Mouse (Mus musculus): Measurements from ENCODE around the gene Gjb2. TPM values are rescaled to one million over a fixed set of nuclear protein-coding genes. Genes with fewer than 3 reads are reported as not detected.
"Not testable (repeated sequence)": the region's sequence is repeated elsewhere in the genome, so short reads cannot be mapped to it uniquely, and the experiment has no call there.

The Gjb2 gene
- total RNA-seq, 4 experiments from 2014 or later: 11.1 to 12.3 (median 11.3) TPM

DNA sequence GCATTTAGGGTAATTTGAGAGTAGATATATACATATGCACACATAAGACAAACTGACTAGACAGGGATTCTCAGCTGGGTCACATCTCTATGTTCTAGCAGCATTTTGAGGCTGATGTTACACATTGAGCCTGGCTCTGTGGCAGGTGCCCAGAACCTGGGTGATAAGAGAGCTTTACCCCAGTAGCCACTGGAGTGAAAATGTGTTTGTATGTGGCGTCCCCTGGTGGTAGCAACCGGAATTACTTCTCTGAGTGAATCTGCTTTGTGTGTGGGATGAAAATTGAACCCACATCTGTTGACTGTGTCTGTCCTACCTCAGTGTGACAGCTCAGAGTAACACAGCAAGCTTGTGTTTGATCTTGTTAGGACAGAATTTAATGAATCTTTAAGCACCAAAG is 34.6 kb downstream of the Gjb2 start:
- not testable (repeated sequence) for DNase-seq (ENCODE audit: low spot score in 2 of 2)

GRCm38 (mm10) chr14:57066053-57066452 is 38.4 kb downstream of the Gjb2 start:
- no peak for DNase-seq (ENCODE audit: low spot score in 2 of 2)

DNA sequence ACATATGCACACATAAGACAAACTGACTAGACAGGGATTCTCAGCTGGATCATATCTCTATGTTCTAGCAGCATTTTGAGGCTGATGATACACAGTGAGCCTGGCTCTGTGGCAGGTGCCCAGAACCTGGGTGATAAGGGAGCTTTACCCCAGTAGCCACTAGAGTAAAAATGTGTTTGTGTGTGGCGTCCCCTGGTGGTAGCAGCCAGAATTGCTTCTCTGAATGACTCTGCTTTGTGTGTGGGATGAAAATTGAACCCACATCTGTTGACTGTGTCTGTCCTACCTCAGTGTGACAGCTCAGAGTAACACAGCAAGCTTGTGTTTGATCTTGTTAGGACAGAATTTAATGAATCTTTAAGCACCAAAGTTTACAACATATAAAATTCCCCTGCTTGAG is 44.5 kb downstream of the Gjb2 start:
- DNase-seq (ENCODE audit: low spot score in 2 of 2): peak; percentile 18 to 66

DNA sequence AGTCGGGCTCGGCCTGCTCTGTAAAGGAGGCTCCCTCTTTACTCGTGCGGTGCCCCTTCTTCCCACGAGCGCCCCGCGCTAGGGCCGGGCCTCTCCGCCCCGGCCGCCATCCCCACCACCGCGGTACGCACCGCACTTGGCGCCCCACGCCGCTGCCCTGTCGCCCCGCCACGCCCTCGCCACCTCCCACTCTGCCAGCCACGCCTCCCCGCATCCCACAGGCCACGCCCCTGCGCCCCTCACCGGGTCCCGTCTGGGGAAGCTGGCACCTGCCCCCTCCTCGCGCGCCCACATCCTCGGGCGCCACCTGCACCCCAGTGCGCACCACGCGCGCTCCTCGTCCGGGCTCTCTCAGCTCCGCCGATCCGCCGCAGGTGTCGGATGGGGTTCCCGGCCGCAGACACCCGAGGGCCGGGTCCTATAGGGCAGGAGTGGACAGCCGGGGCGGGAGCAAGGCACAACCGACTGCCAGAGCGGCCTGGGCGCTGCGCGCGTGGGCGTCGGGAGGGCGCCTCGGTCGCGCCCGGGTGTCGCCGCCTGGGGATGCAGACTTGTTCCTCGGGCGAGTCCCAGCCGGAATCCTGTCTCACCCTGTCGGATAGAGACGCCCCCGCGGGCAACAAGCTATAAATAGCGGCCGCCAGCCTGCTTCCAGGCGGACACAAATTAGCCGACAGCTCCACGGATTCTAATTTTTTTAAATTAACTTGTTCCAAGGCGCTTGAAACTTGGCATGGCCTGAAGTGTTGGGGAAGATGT is 46.8 kb downstream of the Gjb2 start, which contains the start of gene Gja3:
Gene Gja3, minus strand, starts transcription at position 538 of the 759 bp plus-strand sequence.
- peak; percentile 4 to 11 for DNase-seq (ENCODE audit: low spot score in 2 of 2)

DNA sequence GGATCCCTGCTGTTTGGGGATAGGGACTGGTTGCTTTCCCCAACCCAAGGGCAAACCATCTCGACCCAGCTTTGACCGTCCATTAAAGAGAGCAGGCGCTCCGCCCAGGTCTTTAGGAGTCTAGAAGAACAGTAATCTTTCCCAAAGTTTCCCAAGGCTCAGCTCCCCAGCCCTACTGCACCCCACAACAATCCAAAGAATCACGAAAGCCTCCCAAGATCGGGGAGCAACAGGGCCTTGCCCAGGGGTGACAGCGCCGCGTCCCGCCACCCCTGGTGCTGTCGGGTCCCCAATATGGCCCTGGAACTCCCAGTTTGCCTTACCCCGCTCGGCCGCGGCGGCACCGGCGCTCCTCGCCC is 47.3 kb downstream of the Gjb2 start:
- DNase-seq (ENCODE audit: low spot score in 2 of 2): no peak

DNA sequence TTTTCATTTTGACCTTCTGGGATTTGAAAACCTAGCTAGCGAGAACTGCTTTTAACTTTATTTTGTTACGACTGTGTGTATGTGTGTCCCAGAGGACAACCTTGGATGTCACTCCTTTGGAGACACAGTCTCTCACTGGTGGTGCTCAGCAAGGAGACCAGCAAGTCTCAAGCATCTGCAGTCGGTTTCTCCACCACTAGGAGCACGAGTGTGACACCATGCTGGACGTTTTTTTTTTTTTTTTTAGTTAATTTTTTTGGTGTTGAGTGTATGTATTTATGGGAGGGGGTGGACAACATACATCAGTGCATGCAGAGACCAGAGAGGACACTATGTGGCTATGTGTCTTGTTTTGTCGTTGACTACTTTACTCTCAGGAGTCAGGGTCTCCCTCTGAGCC is 51.8 kb downstream of the Gjb2 start:
- no peak for DNase-seq (ENCODE audit: low spot score in 2 of 2)

Other genes with a start within 250 kb of the Gjb2 start
- gene Zmym2, start 218.0 kb downstream of the Gjb2 start, total RNA-seq (2022): 100 to 1,000 TPM in 1 of 4 experiments, 10 to 100 TPM in 3; 83.8 to 112 (median 92.0) TPM
- gene Gja3, start 46.6 kb downstream of the Gjb2 start, total RNA-seq (2022): under 1 TPM in 3 of 4 experiments, not detected in 1; 0.13 to 0.19 (median 0.16) TPM
- 1 to 10 TPM in 1 of 4 experiments, under 1 TPM in 3; 0.43 to 1.3 (median 0.63) TPM for gene Gm4491, start 11.2 kb upstream of the Gjb2 start, total RNA-seq (2022)
- gene Gjb6, start 28.9 kb upstream of the Gjb2 start, total RNA-seq (2022): 10 to 100 TPM; 68.5 to 87.5 (median 85.5) TPM